Mouse (Mus musculus) lung, postnatal 0 days (tissue): ENCODE results near the gene Rps21.

Source experiments
- CTCF ChIP-seq: IDR thresholded peaks from 2 replicates; pipeline ENCODE4 v1.5.1; 2016; ENCODE audit warnings: antibody characterized with exemption, mild to moderate bottlenecking
- EP300 ChIP-seq: IDR thresholded peaks from 2 replicates; pipeline ENCODE4 v1.6.1; 2016; ENCODE audit warnings: antibody characterized with exemption, mild to moderate bottlenecking, control low read depth

DNA sequence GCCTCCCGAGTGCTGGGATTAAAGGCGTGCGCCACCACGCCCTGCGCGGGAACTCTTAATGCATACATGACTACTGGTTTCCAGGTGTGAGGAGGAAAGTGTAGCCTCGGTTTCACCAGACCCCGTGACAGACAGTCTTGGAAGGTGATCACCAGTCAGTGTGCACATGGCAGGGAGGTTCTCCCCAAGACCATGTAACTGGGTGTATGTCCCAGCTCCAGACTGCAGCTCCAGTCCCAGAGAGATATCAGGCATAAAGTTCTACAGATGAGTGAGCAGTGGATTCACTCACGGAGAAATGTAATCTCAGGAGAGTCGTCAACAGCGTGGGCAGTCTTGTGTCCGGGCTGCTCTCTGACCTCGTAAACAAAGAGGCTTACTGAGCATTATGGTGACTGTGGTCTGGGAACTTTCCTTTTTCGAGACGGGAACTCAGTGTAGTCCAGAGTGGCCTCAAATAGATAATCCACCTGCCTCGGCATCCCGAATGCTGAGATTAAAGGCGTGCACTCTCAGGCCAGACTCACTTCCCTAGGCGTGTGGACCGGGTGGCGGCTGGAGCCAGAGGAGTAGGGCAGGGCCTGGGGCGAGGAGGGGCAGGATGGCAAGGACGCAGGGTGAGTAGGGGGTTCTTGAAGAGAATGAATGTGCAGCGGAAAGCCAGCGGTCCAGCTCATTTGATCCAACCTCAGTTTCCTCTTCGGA lies 729 bp upstream of the Rps21 start:
- TF ChIP-seq CTCF (no peak), EP300 (no peak)
